Mouse (Mus musculus) ES-CJ7 (cell line): ENCODE data around the gene Epc2.
"Not testable (repeated sequence)": the region's sequence is repeated elsewhere in the genome, so short reads cannot be mapped to it uniquely, and the experiment has no call there.

Experiments
- DNase-seq: peaks from one replicate; pipeline ENCODE4 v3.0.0; 2011; ENCODE audit warnings: low read depth, low spot score

Gene Epc2

GRCm38 (mm10) chr2:49471641-49472355, 20.5 kb downstream of the Epc2 start:
- DNase-seq = peak; percentile 38

GRCm38 (mm10) chr2:49472443-49472842, 21.2 kb downstream of the Epc2 start:
- DNase-seq = peak; percentile 8

DNA sequence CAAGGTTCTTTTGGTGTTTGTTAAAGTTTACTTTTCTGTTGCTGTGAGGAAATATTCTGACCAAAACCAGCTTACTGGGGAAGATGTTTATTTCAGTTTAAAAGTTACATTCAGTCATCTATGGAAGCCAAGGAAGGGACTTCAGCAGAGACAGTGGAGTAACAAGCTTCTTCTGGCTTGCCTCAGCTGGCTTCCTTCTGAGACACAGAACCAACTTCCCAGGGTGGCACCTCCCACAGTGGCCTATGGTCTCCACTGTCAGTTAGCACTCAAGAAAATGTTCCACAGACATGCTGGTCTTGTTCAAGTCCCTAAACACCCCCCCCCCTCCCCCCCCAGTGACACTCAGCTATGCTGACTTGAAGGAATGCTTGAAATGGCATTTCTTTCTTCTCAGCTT, 30.9 kb downstream of the Epc2 start:
- DNase-seq = peak; percentile 8

DNA sequence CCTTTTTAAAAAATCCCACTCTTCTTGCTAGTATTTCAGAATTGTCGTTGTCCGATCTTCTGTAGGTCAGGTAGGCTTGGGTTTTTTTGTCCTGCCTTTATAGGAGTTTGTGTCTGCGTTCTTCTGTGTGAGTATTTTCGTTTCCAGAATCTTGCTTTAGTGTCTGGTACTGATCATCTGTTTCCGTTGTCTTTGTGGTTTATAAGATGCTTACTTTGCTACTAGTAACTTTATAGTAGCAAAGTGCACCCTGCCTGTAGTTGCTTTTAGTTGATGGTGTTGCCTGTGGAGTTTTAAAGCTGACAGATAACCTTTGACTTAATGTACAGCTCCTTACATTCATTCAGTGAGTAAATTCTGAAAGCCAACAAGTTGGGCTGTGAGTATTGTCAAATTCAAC, 32.1 kb downstream of the Epc2 start:
- no peak for DNase-seq

- no peak for DNase-seq
These were observed 50.1 kb downstream of the Epc2 start for GRCm38 (mm10) chr2:49501435-49501834.

DNA sequence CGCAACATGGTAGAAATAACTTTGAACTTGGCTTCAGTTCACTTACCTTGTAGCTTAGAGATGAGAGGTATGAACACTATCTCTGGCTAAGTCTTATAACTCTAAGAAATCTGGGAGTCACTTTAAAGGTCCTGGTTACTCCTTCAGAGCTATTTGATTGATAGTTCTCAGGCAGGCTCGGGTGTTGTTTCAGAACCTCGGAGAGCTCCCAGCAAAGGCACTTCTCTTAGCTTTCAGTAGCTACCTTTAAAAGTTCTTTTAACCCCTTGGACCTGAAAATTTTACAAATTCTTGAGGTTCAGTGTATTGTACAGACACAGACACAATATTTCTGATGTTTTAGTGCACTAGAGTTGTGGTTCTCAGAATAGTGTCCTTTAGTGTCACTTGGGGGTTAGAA, 52.3 kb downstream of the Epc2 start:
- DNase-seq = peak; percentile 51

DNA sequence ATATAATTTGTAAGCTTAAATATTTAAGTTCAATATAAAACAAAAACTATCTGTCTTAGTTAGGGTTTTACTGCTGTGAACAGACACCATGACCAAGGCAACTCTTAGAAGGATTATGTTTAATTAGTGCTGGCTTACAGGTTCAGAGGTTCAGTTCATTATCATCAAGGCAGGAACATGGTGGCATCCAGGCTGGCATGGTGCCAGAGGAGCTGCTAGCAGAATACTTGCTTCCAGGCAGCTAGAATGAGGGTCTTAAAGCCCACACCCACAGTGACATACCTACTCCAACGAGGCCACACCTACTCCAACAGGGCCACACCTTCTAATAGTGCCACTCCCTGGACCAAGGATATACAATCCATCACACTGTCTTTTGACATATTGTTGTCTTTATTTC, 53.9 kb downstream of the Epc2 start:
- DNase-seq = not testable (repeated sequence)

DNA sequence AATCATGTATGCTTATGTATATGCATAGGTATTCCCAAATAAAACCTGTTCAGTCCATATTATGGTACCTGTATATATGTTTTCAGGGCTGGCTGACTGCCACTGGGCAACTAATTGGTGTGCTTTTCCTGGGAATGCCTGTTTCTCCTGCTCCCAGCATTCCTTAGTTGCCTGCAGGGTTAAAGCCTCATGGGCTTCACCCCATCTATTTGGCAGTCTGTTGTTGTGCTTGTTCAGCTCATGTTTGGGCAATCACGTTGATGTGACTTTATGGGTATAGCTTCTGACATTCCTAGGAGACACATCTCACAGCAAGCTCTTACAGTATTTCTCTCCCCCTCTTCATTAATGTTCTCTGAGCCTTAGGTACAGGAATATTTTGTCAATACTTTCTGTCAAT, 59.5 kb downstream of the Epc2 start:
- no peak for DNase-seq

DNA sequence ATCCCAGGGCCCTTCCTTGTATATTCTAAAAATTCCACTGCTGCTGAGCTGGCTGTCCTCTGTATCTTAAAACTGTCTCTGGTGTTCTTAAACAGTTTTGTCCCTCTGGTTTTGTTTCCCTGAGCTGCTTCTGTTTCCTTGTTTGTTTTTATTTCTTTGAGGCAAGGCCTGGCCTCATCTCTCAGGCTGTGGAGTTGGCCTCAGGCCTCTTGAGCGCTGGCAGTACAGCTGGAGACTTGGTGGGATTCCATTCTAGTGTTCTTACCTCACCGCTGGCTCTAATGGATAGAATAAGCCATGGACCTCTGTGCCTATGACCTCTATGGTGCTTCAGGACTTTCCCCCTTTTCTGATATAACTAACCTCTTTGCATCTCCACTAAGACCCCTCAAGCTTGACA, 64.7 kb downstream of the Epc2 start:
- DNase-seq = no peak

DNA sequence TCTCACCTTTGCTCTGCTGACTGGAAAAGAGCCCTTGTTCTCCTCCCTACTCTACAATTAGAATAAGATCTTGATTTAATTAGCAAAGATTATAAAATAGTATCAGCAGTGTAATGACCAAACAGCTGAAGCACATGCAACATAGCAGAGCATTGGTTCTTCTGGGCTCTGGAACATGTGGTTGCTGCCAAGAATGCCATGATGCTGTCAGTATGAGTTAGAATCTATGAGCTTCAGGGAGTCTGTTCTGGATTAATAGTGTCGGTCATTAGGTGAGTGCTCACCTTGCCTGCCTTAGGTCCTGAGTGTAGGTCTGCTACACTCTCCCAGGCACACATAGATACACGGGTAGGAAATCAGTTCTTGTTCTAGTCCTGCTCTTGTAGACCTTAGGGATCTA, 69.1 kb downstream of the Epc2 start:
- no peak for DNase-seq

GRCm38 (mm10) chr2:49520989-49521388, 69.7 kb downstream of the Epc2 start:
- DNase-seq = no peak

DNA sequence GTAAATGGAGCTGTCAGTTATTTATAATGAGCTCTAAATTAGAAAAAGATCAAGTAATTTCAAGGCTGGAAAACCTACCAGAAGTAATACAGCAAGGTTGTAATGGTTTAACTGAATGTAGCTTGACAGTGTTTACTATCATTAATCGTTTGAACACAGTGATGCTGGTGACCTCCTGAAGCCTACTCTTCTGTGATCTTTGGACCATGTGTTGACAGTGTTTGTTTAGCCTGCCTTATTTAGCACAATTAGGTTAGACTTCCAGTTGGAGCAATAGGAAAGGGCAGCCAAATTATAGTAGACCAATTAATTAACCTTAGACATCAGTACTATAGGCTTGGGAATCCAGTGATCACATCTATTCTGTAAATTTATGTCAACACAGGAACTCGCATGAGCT, 70.3 kb downstream of the Epc2 start:
- DNase-seq = no peak

GRCm38 (mm10) chr2:49522578-49522977, 71.3 kb downstream of the Epc2 start:
- DNase-seq = no peak

- DNase-seq = no peak
These were observed 85.9 kb downstream of the Epc2 start for GRCm38 (mm10) chr2:49537147-49537546.

GRCm38 (mm10) chr2:49538056-49538455, 86.8 kb downstream of the Epc2 start:
- no peak for DNase-seq

DNA sequence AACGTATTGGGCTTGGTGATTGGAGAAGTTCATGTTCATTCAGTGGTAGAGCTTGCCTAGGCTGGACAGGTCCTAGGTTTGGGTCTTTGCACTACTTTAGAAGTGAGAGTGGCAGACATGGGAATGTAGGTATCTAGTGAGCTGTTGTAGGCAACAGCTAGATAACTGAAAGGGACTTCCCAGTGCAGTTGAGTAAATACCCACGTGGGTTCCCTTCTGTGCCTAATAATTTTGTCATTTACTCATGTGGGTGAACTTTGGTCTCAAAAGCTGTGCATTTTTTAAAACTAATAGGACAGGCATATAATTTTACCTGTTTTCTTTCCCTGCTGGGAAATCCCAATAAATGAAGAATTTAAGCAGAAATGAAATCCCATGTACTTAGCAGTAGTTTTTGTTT, 88.5 kb downstream of the Epc2 start:
- no peak for DNase-seq

GRCm38 (mm10) chr2:49547813-49548212, 96.5 kb downstream of the Epc2 start:
- no peak for DNase-seq

GRCm38 (mm10) chr2:49548492-49548891, 97.2 kb downstream of the Epc2 start:
- no peak for DNase-seq

- no peak for DNase-seq
These were observed 101.8 kb downstream of the Epc2 start for GRCm38 (mm10) chr2:49553096-49553495.

DNA sequence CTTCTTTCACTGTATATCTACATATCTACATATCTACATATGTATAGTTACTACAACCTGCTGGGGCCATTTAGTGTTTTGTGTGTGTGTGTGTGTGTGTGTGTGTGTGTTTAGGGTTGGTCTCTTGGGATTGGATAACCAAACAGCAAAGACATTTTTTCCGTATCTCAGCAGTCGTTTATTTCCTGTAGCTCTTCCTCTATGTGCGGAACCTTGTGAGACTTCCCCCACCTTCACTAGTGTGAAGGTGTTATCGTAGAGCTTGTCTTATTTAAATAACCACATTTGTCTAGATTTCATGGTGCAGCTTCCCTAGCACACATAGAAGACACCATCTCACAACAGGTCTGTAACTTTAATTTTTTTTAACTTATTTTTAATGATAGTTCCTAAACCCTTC, 106.1 kb downstream of the Epc2 start:
- no peak for DNase-seq

DNA sequence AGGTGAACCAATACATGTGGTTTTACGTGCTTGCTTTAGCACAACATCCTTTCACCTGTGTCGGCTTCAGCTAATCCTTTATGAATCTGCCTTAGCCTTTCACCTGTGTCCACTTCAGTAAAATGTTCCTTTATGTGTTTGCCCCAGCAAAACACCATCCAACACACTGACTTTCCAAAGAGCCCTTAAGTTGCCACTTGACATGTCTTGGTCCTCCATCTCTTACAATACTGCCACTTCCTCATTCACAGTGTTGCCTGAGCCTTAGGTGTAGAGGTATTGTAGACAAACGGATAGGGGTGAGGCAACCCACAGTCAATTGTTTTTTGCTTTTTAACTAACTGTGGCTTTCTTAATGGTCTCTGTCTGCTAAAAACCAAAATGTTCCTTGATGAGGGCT, 107.1 kb downstream of the Epc2 start:
- DNase-seq = no peak

GRCm38 (mm10) chr2:49562688-49563350, 111.5 kb downstream of the Epc2 start:
- no peak for DNase-seq
